Mouse (Mus musculus) hindlimb bud, embryonic 11.5 days (tissue): ENCODE data around the gene Ldlrad3.

Experiments used
- DNase-seq: peaks from one replicate; pipeline ENCODE4 v3.0.0-alpha.2; 2012; ENCODE audit warnings: low read depth, low spot score; ENCODE audit errors: extremely low spot score

Gene Ldlrad3

DNA sequence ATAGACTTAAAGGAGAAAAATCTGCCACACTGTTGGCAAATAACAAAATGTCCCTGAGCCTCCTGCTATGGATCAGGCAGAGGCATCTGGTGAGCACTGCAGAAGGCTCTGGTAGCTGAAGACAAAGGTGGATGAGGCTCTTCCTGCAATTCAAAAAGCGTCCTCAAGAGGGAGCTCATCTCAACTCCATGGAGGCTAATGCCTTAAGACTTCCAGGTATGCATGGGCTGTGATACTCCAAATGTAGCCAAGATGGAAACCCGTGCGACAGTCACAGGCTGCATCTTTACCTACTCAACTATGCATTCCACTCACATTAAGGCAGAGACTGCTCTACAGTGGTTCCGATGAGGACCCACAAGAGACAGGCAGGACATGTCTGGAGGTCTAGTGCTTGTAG is 108.6 kb downstream of the Ldlrad3 start:
- DNase-seq, result peak; percentile 78

GRCm38 (mm10) chr2:102076237-102076636 is 109.9 kb downstream of the Ldlrad3 start:
- no peak for DNase-seq

DNA sequence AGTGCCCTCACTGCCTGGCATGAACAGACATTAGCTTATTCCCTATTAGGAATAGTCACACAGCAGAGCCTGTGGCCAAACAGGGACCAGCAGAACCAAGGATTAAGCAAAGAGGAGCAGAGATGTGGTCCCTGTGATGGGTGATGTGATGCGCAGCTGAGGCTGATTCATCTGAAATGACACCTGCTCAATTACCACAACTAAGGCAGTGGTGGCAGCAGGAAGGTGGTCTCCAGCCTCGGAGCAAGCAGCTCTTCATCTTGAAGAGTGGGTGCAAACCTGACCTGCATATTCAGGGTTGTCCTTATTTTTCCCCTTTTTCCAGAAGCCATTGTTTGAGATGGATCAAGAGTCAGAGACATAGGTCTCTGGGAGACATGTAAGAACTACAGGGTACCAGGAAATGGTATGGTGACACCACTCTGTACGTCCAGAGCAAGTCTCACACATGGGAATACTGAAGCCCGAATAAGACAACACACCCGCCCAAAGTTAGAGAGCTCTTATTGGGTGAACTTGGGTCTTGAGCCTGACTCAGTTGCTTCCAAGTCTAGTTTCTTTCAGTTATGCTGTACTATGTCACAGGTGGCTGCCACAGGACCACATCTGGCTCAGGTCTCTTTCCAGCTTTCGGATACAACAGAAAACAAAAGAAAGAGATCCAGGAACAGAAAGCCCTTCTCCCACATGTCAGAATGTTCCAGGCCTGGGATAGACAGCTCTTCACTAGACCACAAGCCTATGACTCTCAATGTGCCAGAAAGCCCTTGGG is 112.7 kb downstream of the Ldlrad3 start:
- no peak for DNase-seq

DNA sequence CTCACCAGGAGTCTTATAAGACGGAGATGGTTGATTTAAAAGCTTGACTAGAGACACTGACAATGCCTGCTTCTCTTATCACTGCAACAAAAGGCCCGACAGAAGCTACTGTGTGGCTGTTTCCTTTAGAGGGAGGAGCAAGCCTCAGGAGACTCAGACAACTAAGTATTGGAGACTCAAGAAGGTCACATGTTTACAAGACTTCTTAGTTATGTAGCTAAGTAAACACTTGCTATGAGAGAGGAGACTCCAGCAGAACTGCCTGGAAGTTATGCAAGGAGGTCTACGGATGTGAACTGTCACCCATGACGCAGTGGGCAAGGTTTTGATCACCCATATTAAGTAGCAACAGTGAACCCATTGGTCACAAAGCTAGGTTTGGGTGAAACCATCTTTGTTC is 113.3 kb downstream of the Ldlrad3 start:
- DNase-seq, result no peak

GRCm38 (mm10) chr2:102071022-102071717 is 115.0 kb downstream of the Ldlrad3 start:
- no peak for DNase-seq

DNA sequence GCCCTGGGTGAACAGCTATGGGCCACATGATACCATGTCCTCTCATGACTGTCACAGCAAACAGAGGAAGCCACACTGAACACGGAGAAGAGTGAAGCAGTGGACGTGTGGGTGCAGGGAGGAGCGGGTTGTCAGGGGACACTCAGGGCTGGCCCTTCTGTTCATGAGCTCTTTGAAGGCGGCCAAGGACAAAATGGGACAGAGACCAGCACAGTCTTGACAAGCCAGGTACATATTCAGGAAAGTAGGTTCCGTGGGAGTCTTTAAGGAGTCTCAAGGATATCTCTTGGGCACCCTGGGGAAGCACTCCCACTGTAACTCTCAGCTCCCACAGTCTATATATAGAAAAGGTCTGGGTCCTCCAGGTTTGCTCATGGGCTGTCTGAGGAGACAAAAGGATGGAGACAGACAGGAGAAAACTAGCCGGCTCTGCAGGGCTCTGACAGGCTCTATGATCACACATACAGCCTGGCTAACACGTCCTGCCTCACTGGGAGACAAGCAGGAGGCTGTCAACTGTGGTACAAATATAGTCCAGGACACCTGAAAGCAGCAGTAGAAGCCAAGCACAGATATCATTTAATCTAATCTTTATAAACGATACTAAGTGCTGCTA is 121.3 kb downstream of the Ldlrad3 start:
- DNase-seq, result no peak

GRCm38 (mm10) chr2:102063906-102064505 is 122.2 kb downstream of the Ldlrad3 start:
- no peak for DNase-seq

GRCm38 (mm10) chr2:102062861-102063468 is 123.2 kb downstream of the Ldlrad3 start:
- DNase-seq, result no peak

DNA sequence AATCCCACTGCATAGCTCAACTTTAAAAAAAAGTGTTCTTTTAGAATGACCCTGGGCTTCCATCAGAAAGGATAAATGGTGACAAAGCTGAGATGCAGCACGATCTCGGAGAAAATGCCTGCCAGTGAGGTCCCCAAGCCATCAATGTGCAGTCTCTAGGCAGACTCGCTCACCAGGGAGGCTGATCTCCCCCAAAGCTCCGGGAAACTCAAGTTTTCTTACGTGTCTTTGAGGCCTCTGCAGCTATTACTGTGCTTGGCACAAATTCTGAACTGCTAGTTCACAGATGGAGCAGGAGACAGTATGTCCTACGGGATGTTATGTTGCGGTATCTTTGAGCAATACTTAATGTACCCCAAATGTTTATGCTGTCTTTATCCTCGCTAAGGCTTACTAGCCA is 124.3 kb downstream of the Ldlrad3 start:
- DNase-seq, result no peak

GRCm38 (mm10) chr2:102057746-102058145 is 128.4 kb downstream of the Ldlrad3 start:
- DNase-seq, result no peak

GRCm38 (mm10) chr2:102057029-102057685 is 129.0 kb downstream of the Ldlrad3 start:
- DNase-seq, result no peak

- no peak for DNase-seq
Measured at GRCm38 (mm10) chr2:102056144-102056543, 130.0 kb downstream of the Ldlrad3 start.

DNA sequence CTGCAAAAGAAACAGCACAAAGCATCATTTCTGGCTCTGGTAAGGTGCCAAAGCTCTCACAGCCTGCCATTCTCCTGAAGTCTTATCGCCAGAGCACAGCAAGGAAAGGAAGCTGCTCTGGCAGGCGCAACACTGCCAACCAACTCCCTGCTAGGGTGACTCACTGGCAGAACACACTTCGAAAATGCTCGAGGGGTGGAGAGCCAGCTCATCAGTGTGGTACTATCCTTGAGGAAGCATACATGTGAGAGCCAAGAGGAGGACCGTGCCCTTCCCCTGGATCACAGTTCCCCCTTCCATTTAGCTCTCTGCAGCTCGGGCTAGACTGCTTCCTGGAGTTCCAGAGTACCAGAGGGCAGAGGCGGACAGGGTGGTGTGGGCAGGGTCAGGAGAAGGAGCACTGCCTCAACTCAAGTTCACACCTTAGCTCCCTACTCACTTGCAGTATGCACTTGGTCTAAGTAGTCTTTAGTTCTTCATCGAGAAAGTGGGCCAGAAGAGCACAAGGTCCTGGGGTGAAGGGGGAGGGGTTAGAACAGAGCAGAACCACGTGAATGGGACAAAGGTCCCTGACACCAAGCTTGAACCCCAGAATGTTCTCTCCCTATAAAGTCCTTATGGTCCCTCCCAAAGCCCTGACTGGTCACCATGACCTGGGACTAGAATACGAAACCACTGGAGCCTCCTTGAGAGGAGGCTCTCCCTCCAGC is 133.1 kb downstream of the Ldlrad3 start:
- no peak for DNase-seq

GRCm38 (mm10) chr2:102052353-102052752 is 133.8 kb downstream of the Ldlrad3 start:
- DNase-seq, result no peak

DNA sequence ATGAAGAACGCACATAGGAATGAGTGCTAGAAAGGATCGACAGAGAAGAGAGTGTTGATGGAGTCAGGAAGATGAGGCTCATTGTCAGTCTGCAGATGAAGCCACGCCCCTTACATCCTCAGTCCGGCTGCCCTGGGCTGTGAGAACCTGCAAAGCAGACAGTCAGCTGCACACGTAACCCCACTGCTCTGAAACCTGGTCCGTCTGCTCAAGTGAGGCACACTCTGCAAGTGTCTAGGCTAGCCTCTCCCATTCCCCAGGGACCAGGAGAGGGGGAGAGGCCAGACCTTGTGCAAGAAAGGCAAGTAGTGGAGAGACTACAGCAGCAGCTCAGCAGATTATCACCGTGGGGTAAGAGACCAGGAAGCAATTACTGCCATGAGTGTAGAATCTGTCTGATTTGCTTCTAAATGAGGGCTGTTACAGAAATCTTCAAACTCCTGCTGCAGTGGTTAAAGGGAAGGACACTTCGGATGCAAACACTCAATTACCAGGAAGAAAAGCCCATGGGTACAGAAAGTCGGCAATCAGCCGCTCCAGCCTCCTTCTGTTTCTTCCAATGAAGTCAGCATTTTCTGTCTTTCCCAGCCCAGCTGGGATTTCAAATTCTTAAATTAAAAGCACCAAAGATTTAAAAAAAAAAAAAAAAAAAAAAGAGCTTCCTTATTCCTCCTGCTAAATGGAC is 136.2 kb downstream of the Ldlrad3 start:
- DNase-seq, result no peak

DNA sequence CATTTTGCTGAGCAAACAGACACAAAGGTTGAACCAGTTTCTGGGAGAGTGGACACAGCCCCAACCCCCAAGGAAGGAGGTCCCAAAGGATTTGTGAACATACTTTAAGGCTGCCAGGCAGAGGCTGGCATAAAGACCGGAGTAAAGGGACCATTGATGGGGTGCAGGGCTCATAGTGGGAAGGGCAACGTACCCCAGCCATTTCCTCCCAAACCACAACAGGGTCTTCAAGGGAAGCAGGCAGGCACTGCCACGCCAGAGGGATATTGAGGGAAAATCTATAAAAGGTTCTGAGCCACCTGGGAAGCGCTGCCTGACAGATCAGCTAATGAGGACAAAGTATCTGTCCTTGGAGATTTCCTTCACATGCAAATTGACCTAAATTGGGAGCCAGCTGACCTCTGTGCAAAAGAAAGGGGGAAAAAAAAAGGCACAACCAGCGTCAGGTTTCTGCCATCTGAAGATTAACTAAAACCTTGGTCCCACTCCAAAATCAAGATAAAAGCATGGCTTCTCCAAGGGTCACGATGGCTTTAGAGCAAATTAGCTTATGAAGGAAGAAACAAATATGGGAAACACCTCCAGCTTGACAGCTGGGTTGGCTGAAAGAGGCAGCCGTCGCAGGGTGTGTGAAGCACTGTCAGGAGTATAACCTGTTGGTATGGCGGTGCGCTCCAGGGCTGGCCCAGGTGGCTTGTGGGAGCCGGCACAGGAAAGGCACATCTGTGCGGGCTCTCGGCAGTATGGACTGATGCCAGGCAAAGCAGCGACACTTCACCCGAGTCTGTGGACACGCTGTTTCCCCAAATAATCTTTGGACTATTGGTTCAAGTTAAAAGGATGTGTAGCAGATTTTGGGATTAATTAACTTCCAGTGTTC is 137.6 kb downstream of the Ldlrad3 start:
- no peak for DNase-seq

- DNase-seq, result no peak
Measured at GRCm38 (mm10) chr2:102046481-102046880, 139.7 kb downstream of the Ldlrad3 start.

DNA sequence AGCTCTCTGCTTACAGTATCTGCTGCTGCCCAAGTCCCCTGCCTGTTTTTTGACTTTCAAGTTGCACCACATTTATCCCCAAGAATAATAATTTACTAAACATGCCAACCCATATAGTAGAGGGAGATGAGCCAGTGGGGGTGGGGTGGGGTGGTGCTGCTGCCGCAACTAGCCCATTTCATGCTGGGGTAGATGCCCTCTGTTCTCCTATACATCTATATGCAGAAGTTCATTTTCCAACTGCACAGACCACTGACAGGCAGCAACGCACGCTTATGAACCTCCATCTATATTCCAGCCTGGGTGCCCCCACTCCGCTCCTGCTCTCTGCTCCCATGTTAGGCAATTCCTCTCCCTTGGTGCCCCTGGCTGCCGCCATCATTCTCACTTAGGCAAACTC is 145.7 kb downstream of the Ldlrad3 start:
- no peak for DNase-seq

DNA sequence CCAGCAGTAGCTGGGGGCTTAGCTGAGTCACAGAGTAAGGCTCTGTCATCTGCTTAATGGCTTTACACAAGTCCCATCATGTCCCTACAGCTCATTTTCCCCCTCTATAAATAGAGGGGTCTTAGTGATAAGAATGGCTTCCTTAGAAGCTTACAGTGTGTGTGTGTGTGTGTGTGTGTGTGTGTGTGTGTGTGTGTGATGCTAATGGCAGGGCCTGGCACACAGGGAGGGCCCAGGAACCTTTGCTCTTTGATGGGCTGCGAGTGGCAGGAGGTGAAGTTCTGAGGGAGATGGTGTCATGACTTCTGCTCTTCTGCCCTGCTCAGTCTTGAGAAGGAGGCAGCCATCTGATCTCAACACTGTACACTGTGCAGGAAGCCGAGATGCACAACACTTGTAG is 146.2 kb downstream of the Ldlrad3 start:
- DNase-seq, result no peak
